Mouse (Mus musculus) bone marrow, adult 2 months (tissue): ENCODE data around the gene Gm10139.
"Not testable (repeated sequence)": the region's sequence is repeated elsewhere in the genome, so short reads cannot be mapped to it uniquely, and the experiment has no call there.

Experiments
- CTCF ChIP-seq: fragments of 200-500 bp; IDR thresholded peaks from 2 replicates; pipeline ENCODE4 v1.5.1; 2011; ENCODE audit warnings: low read length, control low read depth; ENCODE audit not compliant: control insufficient read depth, insufficient read depth
- POLR2A ChIP-seq: fragments of 200-500 bp; IDR thresholded peaks from 2 replicates; pipeline ENCODE4 v1.6.1; 2011; ENCODE audit warnings: low read depth, mild to moderate bottlenecking, control low read depth, low read length, borderline replicate concordance; ENCODE audit not compliant: control insufficient read depth

GRCm38 (mm10) chr13:65557636-65558035 is 45.2 kb downstream of the Gm10139 start:
- not testable (repeated sequence) for TF ChIP-seq POLR2A, CTCF
